Mouse (Mus musculus) retina, postnatal 1 day (tissue): ENCODE measurements around the gene Gm10053.
"Not testable (repeated sequence)": the region's sequence is repeated elsewhere in the genome, so short reads cannot be mapped to it uniquely, and the experiment has no call there.

Experiments used
- DNase-seq: peaks from one replicate; pipeline ENCODE4 v3.0.0-alpha.2; 2012

Gene Gm10053

GRCm38 (mm10) chr19:24875129-24875870 lies at the start of gene Gm10053:
Gene Gm10053, plus strand, starts transcription at chr19:24875686.
- DNase-seq = not testable (repeated sequence)

GRCm38 (mm10) chr19:24842080-24842479 lies 33.4 kb upstream of the Gm10053 start:
- DNase-seq = no peak

GRCm38 (mm10) chr19:24845007-24845546 lies 30.4 kb upstream of the Gm10053 start:
- DNase-seq = peak; percentile 61

DNA sequence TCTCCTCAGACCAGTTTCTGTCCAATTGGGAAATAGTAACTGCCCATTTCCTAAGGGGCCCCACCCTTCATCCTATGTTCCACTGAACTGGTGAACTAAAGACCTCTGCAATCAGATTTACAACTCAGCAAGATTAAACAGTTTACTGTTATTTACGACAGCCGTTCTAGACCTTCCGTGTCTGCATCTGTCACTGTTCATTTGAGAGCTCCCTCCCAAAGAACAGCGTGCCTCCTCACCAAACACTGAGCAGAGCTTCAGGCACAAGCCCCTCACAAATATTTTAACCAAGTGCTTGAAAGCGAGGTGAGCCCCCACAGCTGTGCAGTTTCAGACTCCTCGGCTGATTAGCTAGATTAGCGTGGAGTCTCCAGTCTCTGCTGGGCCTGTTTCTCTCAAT lies 27.1 kb upstream of the Gm10053 start:
- DNase-seq = peak; percentile 39

DNA sequence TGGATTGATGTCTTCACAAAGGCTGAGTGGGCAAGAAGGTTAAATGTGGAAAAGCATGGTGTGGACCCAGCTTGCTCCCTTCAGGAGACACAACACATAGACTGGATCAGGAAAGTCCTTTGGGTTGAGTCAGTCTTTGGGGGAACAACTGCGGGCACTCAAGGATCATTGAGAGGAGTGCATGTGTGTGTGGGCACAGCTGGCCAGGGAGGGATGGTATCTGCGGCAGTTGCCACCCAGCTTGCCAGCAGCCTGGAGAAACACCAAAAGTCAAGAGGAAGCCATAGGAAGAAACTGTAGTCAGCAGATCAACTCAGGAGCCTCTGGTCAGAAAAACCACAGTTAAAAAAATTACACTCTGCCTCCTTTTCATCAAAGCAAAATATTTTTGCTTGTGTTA lies 26.6 kb upstream of the Gm10053 start:
- no peak for DNase-seq

DNA sequence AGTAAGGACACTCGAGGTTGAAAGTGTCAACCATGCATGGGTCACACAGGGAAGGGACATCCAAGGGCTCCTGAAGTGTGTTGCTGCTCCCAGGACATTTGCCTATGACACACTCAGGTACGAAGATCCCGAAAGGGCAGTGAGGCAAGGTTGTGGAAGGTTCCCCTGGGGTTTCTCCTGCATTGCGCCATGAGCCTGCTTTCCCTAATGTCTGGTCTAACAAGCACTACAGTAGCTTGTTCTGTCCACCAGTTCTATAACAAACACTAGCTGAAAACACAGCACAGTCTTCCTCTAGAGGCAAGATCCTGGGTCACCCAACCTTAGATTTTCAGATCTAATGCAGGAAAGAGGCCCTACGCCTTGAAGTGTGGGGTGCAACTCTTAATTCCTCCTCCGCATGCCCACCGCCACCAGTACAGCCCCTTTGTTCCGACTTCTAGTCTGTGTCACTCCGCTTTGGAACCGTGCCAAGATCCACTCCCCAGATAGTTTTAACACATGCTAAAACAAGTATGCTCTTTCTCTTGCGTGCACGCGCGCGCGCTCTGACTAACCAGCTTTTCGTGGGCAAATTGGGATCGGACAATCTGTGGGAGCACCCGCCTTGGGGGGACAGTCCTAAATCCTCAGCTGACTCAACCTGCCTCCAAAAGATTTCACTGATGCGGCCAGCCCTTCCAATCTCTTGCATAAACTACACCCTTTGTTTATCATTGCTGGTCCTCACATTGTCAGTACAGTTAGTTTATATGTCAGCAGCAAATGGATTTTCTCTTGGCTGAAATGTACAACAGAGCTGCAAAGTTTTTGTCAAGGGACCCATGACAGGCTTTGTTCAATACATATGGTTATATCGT lies 23.8 kb upstream of the Gm10053 start:
- DNase-seq = peak; percentile 58

- no peak for DNase-seq
Measured at GRCm38 (mm10) chr19:24861276-24861611, 14.2 kb upstream of the Gm10053 start.

DNA sequence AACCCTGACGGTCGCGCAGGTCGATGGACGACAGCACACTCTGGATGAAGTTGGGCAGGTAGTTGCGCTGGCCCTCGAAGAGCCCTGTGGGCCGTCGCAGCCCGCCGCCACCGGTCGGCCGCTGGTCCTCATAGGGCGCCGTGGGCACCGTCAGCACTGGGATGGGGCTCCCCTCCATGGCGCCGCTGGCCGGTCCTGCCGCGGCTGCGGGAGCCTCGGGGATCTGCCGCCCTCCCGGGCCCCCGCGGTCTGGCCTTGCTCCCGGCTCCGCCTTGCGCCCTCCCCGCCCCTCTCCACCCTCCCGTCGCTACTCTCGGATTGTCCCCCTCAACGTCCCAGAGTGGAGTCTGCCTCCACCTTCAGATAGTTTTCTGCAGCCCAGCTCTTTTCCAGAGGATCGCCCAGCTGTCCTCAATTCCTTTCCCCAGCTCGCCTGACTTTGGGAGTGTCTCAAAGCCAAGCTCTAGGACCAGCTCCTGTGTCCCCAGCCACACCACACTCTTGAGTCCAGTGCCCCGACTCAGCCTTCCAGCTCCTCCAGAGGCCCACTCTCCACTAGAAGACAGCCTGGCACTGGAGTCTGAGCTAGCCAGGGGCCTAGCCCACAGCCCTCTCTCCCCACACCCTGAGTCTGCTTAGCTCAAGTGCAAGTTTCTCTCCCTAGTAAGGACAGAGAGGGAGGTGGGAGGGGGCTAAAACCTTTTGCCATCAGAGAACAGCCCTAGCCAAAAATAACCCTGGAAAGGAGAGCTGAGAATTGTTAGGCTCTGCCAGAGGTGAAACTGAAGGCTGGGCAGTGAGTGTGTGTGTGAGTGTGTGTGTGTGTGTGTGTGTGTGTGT lies 13.7 kb upstream of the Gm10053 start, which contains the start of gene Pgm5:
Pgm5 (minus strand) TSS at position 244 of the 840 bp plus-strand sequence.
- DNase-seq = peak; percentile 54

- DNase-seq = no peak
Measured at GRCm38 (mm10) chr19:24865436-24865835, 10.1 kb upstream of the Gm10053 start.

DNA sequence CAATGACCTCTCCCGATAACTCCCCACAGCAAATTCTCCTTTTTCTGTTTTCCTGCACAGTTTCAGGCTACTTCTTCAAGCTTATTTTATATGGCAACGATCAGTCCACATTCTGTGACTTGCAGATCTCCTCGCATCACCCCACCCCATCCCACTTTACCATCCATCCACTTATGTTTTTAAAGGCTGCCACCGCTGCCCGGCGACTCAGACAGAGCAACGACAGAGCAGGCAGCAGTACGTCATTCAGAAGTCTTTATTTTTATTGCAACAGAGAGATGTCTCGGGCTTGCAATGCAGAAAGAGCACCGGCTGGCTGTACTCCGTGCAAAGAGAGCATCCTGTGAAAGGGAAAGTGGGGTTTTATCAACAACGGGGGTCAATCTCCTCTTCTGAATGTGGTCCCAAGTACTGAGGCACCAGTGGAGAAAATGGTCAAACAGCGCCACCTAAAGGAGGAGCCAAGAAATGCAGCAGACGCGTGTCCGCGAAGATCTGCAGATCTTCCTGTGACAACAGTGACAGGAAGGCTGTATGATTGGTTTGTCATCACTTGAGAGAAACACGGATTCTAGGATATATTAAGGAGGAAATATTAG lies 4.3 kb upstream of the Gm10053 start:
- peak; percentile 88 for DNase-seq

GRCm38 (mm10) chr19:24873873-24874272 lies 1.6 kb upstream of the Gm10053 start:
- no peak for DNase-seq

- no peak for DNase-seq
Measured at GRCm38 (mm10) chr19:24881237-24881636, 5.8 kb downstream of the Gm10053 start.

DNA sequence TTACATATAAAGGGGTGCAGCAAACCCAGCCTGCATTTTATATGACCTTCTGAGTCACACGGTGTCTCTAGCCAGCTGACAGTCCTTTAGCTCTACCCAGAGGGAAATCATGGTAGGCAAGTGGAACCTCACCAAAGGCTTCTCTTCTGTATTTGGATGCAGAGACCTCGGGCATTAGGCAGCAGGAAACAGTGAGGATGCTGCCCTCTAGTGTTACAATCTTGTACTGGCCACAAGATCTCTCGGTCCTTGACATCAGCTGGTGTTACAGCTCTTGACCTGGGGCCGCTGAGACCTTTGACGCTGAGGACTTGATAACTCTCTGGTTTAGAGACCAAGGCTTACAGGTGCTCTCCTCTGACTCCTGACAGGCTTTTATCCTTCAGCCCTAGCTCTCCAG lies 10.0 kb downstream of the Gm10053 start:
- peak; percentile 82 for DNase-seq

- DNase-seq = no peak
Measured at GRCm38 (mm10) chr19:24886888-24887287, 11.4 kb downstream of the Gm10053 start.

GRCm38 (mm10) chr19:24896536-24896935 lies 21.1 kb downstream of the Gm10053 start:
- DNase-seq = no peak

- peak; percentile 59 for DNase-seq
Measured at GRCm38 (mm10) chr19:24897006-24897895, 21.8 kb downstream of the Gm10053 start.

DNA sequence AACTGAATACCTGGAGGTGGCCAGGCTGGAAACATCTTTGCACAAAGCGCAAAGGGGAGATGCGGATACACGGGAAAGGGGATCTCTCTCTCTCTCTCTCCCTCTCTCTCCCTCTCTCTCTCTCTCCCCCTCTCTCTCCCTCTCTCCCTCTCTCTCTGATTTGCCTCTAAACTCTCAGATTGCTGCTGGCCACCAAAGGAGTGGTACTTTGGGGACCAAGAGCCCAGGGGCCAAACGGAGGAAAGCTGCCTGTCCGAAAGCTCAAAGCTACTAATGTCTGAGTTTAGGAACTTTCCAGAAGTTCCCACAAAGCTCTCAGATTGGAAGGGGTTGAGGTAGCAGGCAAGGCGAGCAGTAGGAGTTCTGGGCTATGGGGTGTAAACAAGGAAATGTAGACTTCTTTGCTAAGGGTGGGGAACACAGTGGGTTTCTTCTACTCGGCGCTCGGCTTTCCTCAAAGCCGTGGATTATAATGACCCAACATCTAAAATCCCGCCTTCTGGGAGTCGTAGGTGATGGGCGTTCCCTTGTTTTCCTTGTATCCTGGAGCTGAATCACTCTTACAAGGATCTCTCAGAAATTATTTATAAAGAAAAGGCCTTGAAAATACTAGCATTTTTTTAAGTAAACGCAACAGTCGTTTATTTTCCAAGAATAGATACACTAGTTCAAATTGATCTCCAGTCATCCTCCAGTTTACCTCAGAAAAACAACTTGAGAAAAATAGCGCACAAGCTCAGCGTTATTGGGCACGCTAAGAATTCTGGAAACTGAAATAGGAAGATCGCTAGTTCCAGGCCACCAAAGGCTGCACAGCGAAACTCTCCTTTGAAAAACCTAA lies 22.6 kb downstream of the Gm10053 start:
- peak; percentile 46 for DNase-seq

GRCm38 (mm10) chr19:24898737-24899577 lies 23.5 kb downstream of the Gm10053 start:
- DNase-seq = peak; percentile 55
